Mouse (Mus musculus) brain, embryonic 14.5 days (tissue): ENCODE data around the gene Tmcc3.

Source experiments
- CTCF ChIP-seq: fragments of 200-500 bp; IDR thresholded peaks from 2 replicates; pipeline ENCODE4 v1.5.1; 2012; ENCODE audit warnings: inconsistent platforms, mild to moderate bottlenecking, moderate library complexity, borderline replicate concordance; ENCODE audit not compliant: insufficient read depth, insufficient read length; ENCODE audit errors: extremely low read depth
- POLR2A ChIP-seq: fragments of 200-500 bp; IDR thresholded peaks from 2 replicates; pipeline ENCODE4 v1.6.1; 2012; ENCODE audit warnings: mild to moderate bottlenecking, inconsistent platforms, borderline replicate concordance; ENCODE audit not compliant: poor library complexity, insufficient read depth, insufficient read length, severe bottlenecking; ENCODE audit errors: extremely low read depth

GRCm38 (mm10) chr10:94500210-94500876, 188.6 kb downstream of the Tmcc3 start:
- TF ChIP-seq CTCF (no peak), POLR2A (no peak)
